Mouse (Mus musculus): ENCODE measurements around the gene Adamts15.

Gene Adamts15

GRCm38 (mm10) chr9:30922197-30922894, at the start of gene Adamts15:
Adamts15 (minus strand) TSS chr9:30922452.
- peak; percentile 46 to 51 for DNase-seq

DNA sequence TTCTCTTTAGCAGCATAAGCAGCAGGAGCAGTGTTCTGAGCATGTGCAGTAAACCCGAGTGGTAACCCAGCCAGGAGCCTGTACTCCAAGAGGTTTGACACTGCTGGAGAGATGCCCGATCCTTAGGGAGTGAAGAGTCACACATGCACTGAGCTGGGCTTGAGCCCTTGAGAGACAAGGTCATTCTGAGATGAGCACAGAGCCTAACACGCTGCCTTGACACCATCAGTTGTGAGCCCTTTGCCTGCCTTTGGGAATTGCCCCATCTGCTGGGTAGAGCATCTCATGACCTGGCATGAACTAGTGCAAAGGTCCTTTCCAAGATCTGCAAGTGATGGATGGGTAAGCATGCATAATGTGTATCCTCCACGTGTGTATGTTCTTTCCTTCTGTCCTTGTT, 49.7 kb upstream of the Adamts15 start:
- DNase-seq, result peak; percentile 21 to 23

DNA sequence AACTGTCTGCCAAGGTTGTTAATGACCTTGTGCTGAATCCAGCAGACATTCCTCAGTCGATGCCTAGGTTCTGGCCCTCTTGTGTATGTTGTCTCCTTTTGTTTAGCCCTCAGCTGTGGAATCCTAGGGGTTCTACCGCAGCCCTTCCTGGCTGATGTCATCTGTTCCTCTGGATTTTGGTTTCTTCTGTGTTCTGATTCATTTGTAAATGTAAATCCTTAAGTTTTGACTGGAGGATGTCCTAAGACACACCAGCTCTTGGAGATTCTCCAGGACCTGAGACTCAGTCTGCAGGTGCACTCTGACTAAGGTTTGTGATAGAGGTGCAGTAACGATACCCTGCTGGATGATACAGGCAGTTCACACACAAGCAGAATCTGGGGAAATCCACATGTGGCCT, 47.7 kb upstream of the Adamts15 start:
- no peak for DNase-seq

GRCm38 (mm10) chr9:30968130-30968529, 45.9 kb upstream of the Adamts15 start:
- no peak for DNase-seq

GRCm38 (mm10) chr9:30966881-30967280, 44.6 kb upstream of the Adamts15 start:
- DNase-seq, result no peak

DNA sequence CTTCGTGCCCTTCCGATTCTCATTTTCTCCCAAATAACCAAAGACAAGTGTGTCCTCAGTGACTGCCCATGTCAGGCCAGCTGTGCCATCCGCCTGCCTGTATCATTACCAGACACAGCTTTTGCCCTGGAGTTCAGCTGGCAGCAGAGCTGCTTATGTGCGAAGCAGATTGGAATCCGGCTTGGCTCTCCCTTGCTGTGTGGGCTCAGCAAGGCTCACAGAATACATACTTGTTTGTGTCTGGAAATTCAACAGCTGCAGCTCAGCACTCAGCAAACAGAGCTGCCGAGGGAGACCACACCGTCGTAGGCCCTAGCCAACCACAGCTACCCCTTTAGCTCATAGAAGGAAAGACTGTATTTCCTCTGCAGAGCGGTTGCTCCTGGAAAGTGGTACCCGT, 42.4 kb upstream of the Adamts15 start:
- DNase-seq, result no peak

- DNase-seq, result no peak
Measured at GRCm38 (mm10) chr9:30963780-30964179, 41.5 kb upstream of the Adamts15 start.

DNA sequence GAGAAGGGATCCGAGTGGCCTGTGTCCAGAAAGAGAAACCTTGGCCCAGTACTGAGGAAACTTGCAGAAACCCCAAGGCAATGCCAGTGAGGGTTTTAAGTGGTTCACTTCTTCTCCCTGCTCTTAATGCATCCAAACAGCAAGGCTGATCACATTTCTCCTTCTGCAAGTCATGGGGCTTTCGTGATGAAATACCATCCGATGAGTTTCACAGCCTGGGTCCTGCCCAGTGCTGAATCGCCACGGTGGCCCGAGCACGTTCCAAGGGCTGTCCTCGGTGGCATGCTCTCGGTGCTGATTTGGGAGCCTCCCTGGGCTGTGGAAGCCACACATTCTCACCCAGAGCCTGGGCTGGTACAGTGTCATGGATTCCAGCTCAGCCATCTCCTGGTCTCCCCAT, 33.0 kb upstream of the Adamts15 start:
- DNase-seq, result no peak

- DNase-seq, result peak in 1 of 2 experiments; percentile 31
Measured at GRCm38 (mm10) chr9:30953287-30953686, 31.0 kb upstream of the Adamts15 start.

DNA sequence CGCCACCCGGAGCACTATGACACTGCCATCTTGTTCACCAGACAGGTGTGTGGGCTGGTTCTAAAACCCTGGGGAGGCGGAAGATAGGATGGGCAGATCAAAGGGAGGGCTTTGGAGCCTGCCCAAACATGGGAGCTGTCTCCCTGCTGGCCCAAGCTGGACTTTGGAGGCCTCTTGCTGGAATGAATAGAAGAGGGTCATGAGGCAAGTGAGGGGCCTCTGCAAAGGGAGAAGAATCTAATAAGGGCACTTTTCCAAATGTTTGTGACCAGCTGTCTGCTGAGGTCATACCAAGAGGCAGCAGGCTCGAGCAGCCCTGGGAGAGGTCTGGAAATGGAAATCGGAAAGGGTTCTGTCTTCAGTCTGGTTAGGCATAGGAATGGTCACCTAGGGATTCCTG, 29.2 kb upstream of the Adamts15 start:
- no peak for DNase-seq

DNA sequence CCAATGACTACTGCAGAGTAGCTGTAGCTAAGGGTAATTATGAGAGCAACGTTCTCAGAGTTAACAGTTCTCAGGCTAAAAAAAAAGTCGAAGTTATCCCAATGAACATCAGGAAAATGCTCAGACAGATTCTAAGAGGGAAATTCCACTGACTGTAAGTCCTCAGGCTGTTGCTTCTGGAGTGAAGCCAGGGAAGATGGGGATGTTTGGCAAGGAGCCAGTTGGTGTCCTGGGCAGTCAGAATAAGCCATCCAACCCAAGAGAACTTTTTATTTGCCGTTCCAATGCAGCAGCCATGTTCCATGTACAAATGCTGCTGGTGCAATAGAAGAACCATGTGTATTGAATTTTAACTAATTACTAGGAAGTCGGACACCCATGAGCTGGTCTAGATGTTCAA, 28.3 kb upstream of the Adamts15 start:
- DNase-seq, result peak; percentile 45 to 58

- DNase-seq, result peak; percentile 29 to 53
Measured at GRCm38 (mm10) chr9:30949971-30950370, 27.7 kb upstream of the Adamts15 start.

GRCm38 (mm10) chr9:30949422-30949821, 27.2 kb upstream of the Adamts15 start:
- no peak for DNase-seq

DNA sequence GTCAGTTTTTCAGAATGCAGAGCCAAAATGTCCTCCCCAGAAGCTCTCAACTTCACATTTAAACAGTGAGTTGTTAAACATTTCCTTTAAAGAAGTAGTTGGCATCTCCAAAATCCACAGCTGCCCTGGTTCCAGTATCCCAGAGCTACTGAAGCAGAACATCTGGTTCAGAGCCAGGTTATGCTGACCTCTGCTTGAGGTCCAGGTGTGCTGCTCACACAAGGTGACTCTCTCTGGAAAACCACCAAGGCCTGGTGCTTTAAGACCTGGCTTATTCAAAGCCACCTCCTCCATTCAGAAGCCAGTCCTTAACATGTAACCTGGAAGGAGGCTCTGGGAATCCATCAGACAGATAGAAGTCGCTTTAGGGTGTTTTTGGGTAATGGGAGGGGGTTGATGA, 23.0 kb upstream of the Adamts15 start:
- no peak for DNase-seq

- DNase-seq, result no peak
Measured at GRCm38 (mm10) chr9:30944234-30944633, 22.0 kb upstream of the Adamts15 start.

GRCm38 (mm10) chr9:30943341-30943740, 21.1 kb upstream of the Adamts15 start:
- no peak for DNase-seq

GRCm38 (mm10) chr9:30942512-30943313, 20.5 kb upstream of the Adamts15 start, which contains the start of gene Adamts8:
Adamts8 (plus strand) TSS chr9:30942562.
- DNase-seq, result peak; percentile 57 to 73

GRCm38 (mm10) chr9:30940328-30940727, 18.1 kb upstream of the Adamts15 start:
- DNase-seq, result peak; percentile 97 to 98

GRCm38 (mm10) chr9:30936674-30937438, 14.6 kb upstream of the Adamts15 start:
- peak; percentile 78 to 88 for DNase-seq

- DNase-seq, result no peak
Measured at GRCm38 (mm10) chr9:30934827-30935226, 12.6 kb upstream of the Adamts15 start.

DNA sequence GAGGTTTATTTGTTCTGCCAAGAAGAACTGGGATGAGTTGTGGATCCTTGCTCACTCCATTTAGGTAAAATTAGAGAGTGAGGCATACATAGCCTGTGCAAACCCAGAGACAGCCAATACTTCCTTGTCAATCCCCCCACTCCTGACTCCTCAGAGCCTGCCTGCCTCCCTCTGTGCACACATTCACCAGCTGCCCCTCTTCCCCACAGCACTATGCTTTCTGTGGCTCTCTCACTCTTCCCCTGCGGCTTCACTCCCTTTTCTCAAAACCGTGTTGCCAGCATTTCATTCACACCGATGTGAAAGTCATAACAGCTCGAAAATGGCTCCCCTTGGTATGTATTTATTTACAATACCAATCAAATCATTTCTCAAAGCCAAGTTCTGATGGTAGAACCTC, 10.1 kb upstream of the Adamts15 start:
- no peak for DNase-seq

DNA sequence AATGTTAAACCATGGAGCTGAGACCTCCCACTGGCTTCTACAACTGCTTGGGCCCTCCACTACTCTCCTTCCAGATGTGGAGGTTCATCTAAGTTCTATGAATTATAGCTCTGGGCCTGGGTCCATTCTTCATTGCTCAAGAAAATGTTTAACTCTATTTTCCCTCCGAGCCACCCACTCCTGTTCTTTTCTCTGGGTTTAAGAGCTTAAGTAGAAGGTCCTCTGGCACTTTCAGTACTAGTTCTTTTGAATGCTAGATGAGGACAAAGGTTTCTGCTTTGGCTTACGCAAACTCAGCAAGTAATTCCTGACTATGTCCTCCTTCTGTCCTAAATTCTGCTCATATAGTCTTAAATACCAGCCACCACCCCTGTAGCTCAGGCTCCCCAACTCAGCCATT, 6.5 kb upstream of the Adamts15 start:
- no peak for DNase-seq
